Mouse (Mus musculus) kidney, adult 18-20 months (tissue): ENCODE data around the gene Stim2.
A peak's percentile ranks its signal among the peaks of the same experiment; 100 is the strongest.

Source experiments
- DNase-seq: peaks from one replicate; pipeline ENCODE4 v3.0.0; 2021

The Stim2 gene

DNA sequence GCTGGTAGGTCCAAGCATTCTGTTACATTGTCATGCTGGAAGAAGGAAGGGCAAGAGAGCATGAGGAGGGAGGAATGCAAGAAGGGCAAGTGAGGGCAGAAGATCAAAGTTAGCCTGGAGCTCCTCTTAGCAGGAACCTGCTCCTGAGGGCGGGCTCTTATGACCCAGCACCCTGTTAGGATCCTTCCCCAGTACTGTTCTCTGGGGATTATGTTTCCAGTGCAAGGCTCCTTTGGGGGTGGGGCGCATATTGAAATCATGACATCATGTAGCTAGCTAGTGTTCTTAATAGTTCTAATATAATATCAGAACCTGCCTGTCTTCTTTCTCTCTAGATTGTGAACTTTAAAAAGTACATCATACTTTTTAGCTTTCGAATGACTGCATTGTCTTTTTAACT, 52.8 kb downstream of the Stim2 start:
- no peak for DNase-seq

GRCm38 (mm10) chr5:54052205-54052604, 53.9 kb downstream of the Stim2 start:
- no peak for DNase-seq

GRCm38 (mm10) chr5:54053673-54054366, 55.5 kb downstream of the Stim2 start:
- no peak for DNase-seq

DNA sequence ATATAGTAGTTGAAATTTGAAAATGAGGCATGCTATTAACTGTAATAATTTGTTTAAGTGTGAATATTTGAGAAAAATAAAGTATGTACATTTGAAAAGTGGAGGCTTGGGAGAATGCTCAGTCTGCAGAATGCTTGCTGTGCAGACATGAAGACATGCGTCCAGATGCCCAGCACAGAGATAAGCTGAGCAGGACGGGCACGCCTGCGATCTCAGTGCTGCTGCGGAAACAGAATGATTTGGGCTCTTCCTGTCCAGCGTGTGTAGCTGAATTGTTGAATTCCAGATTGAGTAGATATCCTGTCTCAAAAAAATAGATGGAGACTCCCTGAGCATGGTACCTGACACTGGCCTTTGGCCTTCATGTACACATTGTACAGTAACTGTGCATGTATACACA, 58.0 kb downstream of the Stim2 start:
- no peak for DNase-seq

DNA sequence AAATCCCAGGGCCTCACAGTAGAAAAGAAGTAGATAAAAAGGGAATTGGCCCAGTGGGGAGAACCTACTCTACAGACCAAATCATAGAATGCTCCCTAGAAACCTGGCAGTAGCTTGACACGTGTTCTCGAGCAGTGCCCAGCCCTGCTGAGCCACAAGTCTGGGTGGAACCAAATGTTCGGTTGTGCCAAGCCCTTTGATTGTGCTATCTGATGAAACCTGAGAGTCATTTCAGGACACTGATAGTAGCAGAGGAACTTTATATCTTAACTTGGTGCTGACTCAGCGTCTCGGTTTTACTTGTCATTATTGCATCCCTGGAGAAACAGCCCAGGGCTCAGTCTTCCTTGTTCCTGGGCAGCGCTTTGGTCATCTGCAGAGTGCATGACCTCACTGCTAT, 61.7 kb downstream of the Stim2 start:
- DNase-seq, result no peak

- no peak for DNase-seq
These were observed 63.8 kb downstream of the Stim2 start for GRCm38 (mm10) chr5:54062079-54062478.

DNA sequence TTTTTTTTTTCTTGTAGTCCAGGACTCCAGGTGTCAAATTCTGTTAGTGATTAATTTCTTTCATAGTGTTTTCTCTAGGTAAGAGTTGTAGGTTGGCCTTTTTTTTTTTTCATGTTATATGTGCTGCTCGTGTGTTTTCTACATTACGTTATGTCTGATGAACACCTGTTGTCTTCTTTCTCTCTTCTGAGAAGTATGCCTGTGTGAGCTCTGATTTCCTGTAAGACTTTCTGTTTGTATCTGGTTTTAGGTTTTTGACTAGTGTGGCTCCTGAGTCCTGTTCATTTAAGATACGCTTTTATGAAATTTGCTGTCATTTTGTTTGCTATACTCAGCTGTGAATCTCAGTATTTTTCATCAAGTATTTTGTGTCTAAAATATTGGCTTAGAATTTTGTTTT, 69.3 kb downstream of the Stim2 start:
- no peak for DNase-seq

GRCm38 (mm10) chr5:54070549-54070948, 72.2 kb downstream of the Stim2 start:
- no peak for DNase-seq

GRCm38 (mm10) chr5:54071288-54071687, 73.0 kb downstream of the Stim2 start:
- DNase-seq, result no peak

DNA sequence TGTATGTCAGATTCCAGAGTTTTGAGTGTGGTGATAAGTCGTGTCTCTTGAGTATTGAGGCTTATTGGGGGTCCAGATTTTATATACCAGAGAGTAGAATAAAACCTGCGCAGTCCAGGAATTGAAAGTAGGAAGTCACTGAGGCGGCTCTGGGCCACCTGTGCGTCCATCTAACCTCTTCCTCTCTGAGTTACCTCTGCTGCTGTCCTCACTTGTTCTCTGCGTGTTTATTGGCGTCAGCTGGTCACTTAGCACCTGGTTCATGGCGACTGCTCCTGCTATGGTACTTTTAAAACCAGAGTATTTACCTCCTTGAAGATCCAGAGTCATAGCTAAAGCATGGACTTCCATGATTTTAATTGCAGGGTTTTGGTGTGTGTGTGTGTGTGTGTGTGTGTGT, 73.4 kb downstream of the Stim2 start:
- DNase-seq, result no peak

- no peak for DNase-seq
These were observed 75.0 kb downstream of the Stim2 start for GRCm38 (mm10) chr5:54073291-54073690.

DNA sequence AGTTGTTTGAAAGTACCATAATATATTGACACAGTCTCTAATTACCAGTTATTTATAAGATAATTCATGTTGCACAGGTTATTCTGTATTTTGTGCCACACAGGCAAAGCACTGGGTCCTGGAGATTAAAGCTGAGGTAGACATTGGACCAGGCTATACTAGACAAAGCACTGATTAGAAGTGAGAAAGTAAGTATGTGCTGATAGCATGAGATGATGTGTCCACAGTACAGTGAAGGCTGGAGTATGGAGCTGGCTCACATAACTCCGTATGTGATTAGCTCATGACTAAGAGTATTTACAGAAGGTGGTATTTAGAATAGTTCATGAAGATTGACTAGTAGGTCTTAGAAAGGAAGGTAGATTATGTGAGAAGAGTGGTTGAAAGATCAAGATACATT, 81.7 kb downstream of the Stim2 start:
- DNase-seq, result no peak

DNA sequence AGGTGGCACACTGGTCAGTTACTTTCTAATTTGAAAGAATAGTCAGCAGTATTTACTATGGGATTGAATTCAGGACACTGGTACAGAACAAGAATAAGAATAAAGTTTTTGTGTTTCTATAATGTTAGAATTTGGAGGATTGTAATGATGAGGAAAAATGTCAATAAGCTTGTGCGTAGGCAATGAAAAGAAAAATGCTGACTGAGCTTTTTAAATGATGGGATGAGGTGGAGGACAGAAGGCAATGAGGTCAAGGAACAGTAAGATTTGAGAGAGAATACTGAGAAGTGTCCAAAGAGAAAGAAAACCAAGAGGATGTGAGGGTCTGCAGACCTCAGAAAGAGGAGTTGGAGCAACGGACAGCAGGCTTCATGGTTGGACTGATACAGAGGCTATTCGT, 89.6 kb downstream of the Stim2 start:
- DNase-seq, result no peak

- no peak for DNase-seq
These were observed 99.9 kb downstream of the Stim2 start for GRCm38 (mm10) chr5:54098219-54098618.

- DNase-seq, result no peak
These were observed 102.6 kb downstream of the Stim2 start for GRCm38 (mm10) chr5:54100916-54101315.

- DNase-seq, result no peak
These were observed 103.0 kb downstream of the Stim2 start for GRCm38 (mm10) chr5:54101318-54101717.

GRCm38 (mm10) chr5:54101960-54102359, 103.7 kb downstream of the Stim2 start:
- no peak for DNase-seq

DNA sequence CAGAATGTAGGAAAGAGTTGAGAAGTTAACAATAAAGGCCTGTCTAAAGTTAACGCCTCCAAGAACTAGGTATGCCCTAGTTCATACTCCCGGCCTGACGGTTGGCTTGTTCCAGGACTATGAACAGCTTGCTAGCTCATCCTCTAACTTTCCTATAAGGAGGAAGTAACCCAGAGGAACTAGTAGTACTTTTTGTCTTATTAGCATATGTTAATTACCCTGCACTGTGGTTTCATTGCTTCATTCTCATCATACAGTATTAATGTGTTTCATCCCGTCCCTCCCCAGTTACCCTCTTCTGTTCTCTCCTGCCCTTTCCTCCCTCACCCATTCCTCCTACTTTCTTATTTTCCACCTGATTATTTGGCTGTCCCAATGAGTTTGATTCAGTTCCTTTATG, 108.4 kb downstream of the Stim2 start:
- DNase-seq, result no peak

- DNase-seq, result no peak
These were observed 108.8 kb downstream of the Stim2 start for GRCm38 (mm10) chr5:54107069-54107468.

GRCm38 (mm10) chr5:54109096-54109495, 110.8 kb downstream of the Stim2 start:
- DNase-seq, result no peak

- no peak for DNase-seq
These were observed 112.5 kb downstream of the Stim2 start for GRCm38 (mm10) chr5:54110789-54111188.

- DNase-seq, result peak; percentile 73
These were observed 115.0 kb downstream of the Stim2 start for GRCm38 (mm10) chr5:54113284-54113683.

GRCm38 (mm10) chr5:54116538-54116937, 118.2 kb downstream of the Stim2 start:
- DNase-seq, result no peak

GRCm38 (mm10) chr5:54118410-54119212, 120.3 kb downstream of the Stim2 start:
- no peak for DNase-seq
